Mouse (Mus musculus) Muller cell, postnatal 12 days (primary cell): ENCODE measurements at regions not wholly inside any gene's neighbourhood (a gene's known extent, or its start where the extent isn't known, plus 50 kb on each side); places are given as distances from the start of the nearest gene placed in this dataset.
A peak's percentile ranks its signal among the peaks of the same experiment; 100 is the strongest.

ENCODE experiments used
- DNase-seq: peaks from one replicate; pipeline ENCODE4 v3.0.0-alpha.2; 2015; ENCODE audit errors: inconsistent ontology term

- no peak for DNase-seq
Measured at GRCm38 (mm10) chr8:115626396-115627136, 81.0 kb downstream of the Maf start.

GRCm38 (mm10) chr8:115625072-115625471 lies 82.5 kb downstream of the Maf start:
- DNase-seq = peak; percentile 73

GRCm38 (mm10) chr8:115618049-115618760 lies 89.4 kb downstream of the Maf start:
- DNase-seq = no peak

GRCm38 (mm10) chr8:115616871-115617605 lies 90.6 kb downstream of the Maf start:
- DNase-seq = no peak

- no peak for DNase-seq
Measured at GRCm38 (mm10) chr8:115613946-115614584, 93.5 kb downstream of the Maf start.

GRCm38 (mm10) chr8:115612119-115612518 lies 95.5 kb downstream of the Maf start:
- no peak for DNase-seq

- no peak for DNase-seq
Measured at GRCm38 (mm10) chr8:115599771-115600170, 107.8 kb downstream of the Maf start.

GRCm38 (mm10) chr8:115597226-115597953 lies 110.2 kb downstream of the Maf start:
- DNase-seq = peak; percentile 34

GRCm38 (mm10) chr8:115589721-115590120 lies 117.9 kb downstream of the Maf start:
- DNase-seq = no peak

- no peak for DNase-seq
Measured at GRCm38 (mm10) chr8:115589076-115589475, 118.5 kb downstream of the Maf start.

- DNase-seq = no peak
Measured at GRCm38 (mm10) chr8:115584311-115584907, 123.2 kb downstream of the Maf start.

GRCm38 (mm10) chr8:115583221-115583620 lies 124.4 kb downstream of the Maf start:
- peak; percentile 11 for DNase-seq

GRCm38 (mm10) chr8:115581940-115582517 lies 125.6 kb downstream of the Maf start:
- DNase-seq = no peak

- DNase-seq = no peak
Measured at GRCm38 (mm10) chr8:115568394-115568793, 139.2 kb downstream of the Maf start.

GRCm38 (mm10) chr8:115565768-115566167 lies 141.8 kb downstream of the Maf start:
- DNase-seq = no peak

- DNase-seq = no peak
Measured at GRCm38 (mm10) chr8:115562362-115562761, 145.2 kb downstream of the Maf start.

GRCm38 (mm10) chr8:115560985-115561916 lies 146.3 kb downstream of the Maf start:
- DNase-seq = no peak

GRCm38 (mm10) chr8:115555452-115555851 lies 152.1 kb downstream of the Maf start:
- no peak for DNase-seq

- no peak for DNase-seq
Measured at GRCm38 (mm10) chr8:115554185-115554584, 153.4 kb downstream of the Maf start.
